Mouse (Mus musculus) urinary bladder, postnatal 14 days (tissue): ENCODE data around the gene Fancg.
A peak's percentile ranks its signal among the peaks of the same experiment; 100 is the strongest.

Experiments
- DNase-seq: peaks from one replicate; pipeline ENCODE4 v3.0.0; 2021; ENCODE audit warnings: low spot score

The Fancg gene

GRCm38 (mm10) chr4:43033481-43033880 is 23.2 kb upstream of the Fancg start:
- DNase-seq, result no peak

- DNase-seq, result no peak
Measured at GRCm38 (mm10) chr4:43032501-43032900, 22.2 kb upstream of the Fancg start.

GRCm38 (mm10) chr4:43031237-43031995 is 21.1 kb upstream of the Fancg start, which contains the start of gene Stoml2:
Stoml2 (minus strand) TSS chr4:43031710.
- peak; percentile 93 for DNase-seq

- DNase-seq, result peak; percentile 52
Measured at GRCm38 (mm10) chr4:43030780-43031230, 20.5 kb upstream of the Fancg start.

GRCm38 (mm10) chr4:43030352-43030751 is 20.0 kb upstream of the Fancg start:
- DNase-seq, result no peak

- no peak for DNase-seq
Measured at GRCm38 (mm10) chr4:43029749-43030148, 19.4 kb upstream of the Fancg start.

- DNase-seq, result no peak
Measured at GRCm38 (mm10) chr4:43029121-43029520, 18.8 kb upstream of the Fancg start.

- DNase-seq, result peak; percentile 95
Measured at GRCm38 (mm10) chr4:43025084-43025960, 15.0 kb upstream of the Fancg start, which contains the start of gene Pigo. Pigo (minus strand) TSS chr4:43025819.

- DNase-seq, result no peak
Measured at GRCm38 (mm10) chr4:43024673-43025072, 14.4 kb upstream of the Fancg start.

GRCm38 (mm10) chr4:43021341-43021740 is 11.0 kb upstream of the Fancg start:
- no peak for DNase-seq

- no peak for DNase-seq
Measured at GRCm38 (mm10) chr4:43020876-43021275, 10.6 kb upstream of the Fancg start.

- no peak for DNase-seq
Measured at GRCm38 (mm10) chr4:43019641-43020465, 9.5 kb upstream of the Fancg start.

GRCm38 (mm10) chr4:43019176-43019575 is 8.9 kb upstream of the Fancg start:
- DNase-seq, result no peak

- DNase-seq, result no peak
Measured at GRCm38 (mm10) chr4:43018156-43018555, 7.8 kb upstream of the Fancg start.

- no peak for DNase-seq
Measured at GRCm38 (mm10) chr4:43012091-43012490, 1.8 kb upstream of the Fancg start.

GRCm38 (mm10) chr4:43005765-43006164 is 4.5 kb downstream of the Fancg start:
- DNase-seq, result peak; percentile 19

GRCm38 (mm10) chr4:43004951-43005350 is 5.4 kb downstream of the Fancg start:
- no peak for DNase-seq

GRCm38 (mm10) chr4:43002756-43003439 is 7.4 kb downstream of the Fancg start:
- no peak for DNase-seq

GRCm38 (mm10) chr4:43001272-43001671 is 9.0 kb downstream of the Fancg start:
- no peak for DNase-seq

GRCm38 (mm10) chr4:43000141-43000986 is 9.9 kb downstream of the Fancg start, which contains the start of gene Vcp:
Vcp (minus strand) TSS chr4:43000507.
- peak; percentile 99 for DNase-seq
